Mouse (Mus musculus) embryonic facial prominence, embryonic 11.5 days (tissue): ENCODE results near the gene Olfr918. TPM values are rescaled to one million over a fixed set of nuclear protein-coding genes. Genes with fewer than 3 reads are reported as not detected.

Experiments used
- ATAC-seq: fragments of 200-750 bp; cut with Nextera tagmentation; replicated peaks from 2 replicates; pipeline ENCODE4 v1.8.0; 2017; ENCODE audit warnings: low read depth; ENCODE audit not compliant: insufficient number of reproducible peaks, low FRiP score, low TSS enrichment
- DNase-seq: peaks from one replicate; pipeline ENCODE4 v3.0.0-alpha.2; 2015; ENCODE audit warnings: low spot score
- H3K27ac ChIP-seq: fragments of 300-500 bp; sonication (generic); replicated peaks from 2 replicates; pipeline ENCODE4 v1.5.1; 2014; ENCODE audit warnings: mild to moderate bottlenecking, low read depth, low read length, control low read depth
- H3K27me3 ChIP-seq: fragments of 300-500 bp; sonication (generic); 2 replicates; pipeline ENCODE4 v1.6.1; 2014; ENCODE audit warnings: mild to moderate bottlenecking, low read length, moderate library complexity, mixed read lengths; ENCODE audit not compliant: control insufficient read depth, insufficient read depth
- H3K36me3 ChIP-seq: fragments of 300-500 bp; sonication (generic); replicated peaks from 2 replicates; pipeline ENCODE4 v1.6.1; 2014; ENCODE audit warnings: low read depth, mild to moderate bottlenecking, low read length, moderate library complexity, mixed read lengths; ENCODE audit not compliant: control insufficient read depth, insufficient read depth
- H3K4me1 ChIP-seq: fragments of 300-500 bp; sonication (generic); 2 replicates; pipeline ENCODE4 v1.6.1; 2014; ENCODE audit warnings: low read length, mixed read lengths; ENCODE audit not compliant: control insufficient read depth, insufficient read depth
- H3K4me2 ChIP-seq: fragments of 300-500 bp; sonication (generic); 2 replicates; pipeline ENCODE4 v1.6.1; 2014; ENCODE audit warnings: low read depth, mild to moderate bottlenecking, control low read depth, low read length, moderate library complexity
- H3K4me3 ChIP-seq: fragments of 300-500 bp; sonication (generic); 2 replicates; pipeline ENCODE4 v1.5.1; 2014; ENCODE audit warnings: low read depth, low read length, control low read depth
- H3K9ac ChIP-seq: fragments of 300-500 bp; sonication (generic); replicated peaks from 2 replicates; pipeline ENCODE4 v1.6.1; 2014; ENCODE audit warnings: mild to moderate bottlenecking, control low read depth, low read length
- H3K9me3 ChIP-seq: fragments of 300-500 bp; sonication (generic); replicated peaks from 2 replicates; pipeline ENCODE4 v1.6.1; 2016; ENCODE audit warnings: mild to moderate bottlenecking, low read length, inconsistent platforms, mixed read lengths; ENCODE audit not compliant: control insufficient read depth
- WGBS: fragments of 180-500 bp; shearing (Covaris S2); extraction: QIAGEN DNeasy Blood & Tissue Kit; methylation state at CpG from one replicate; pipeline ENCODE4 v1.1.7; 2014; 5-methylcytosine and 5-hydroxymethylcytosine counted together
- polyA plus RNA-seq: library from polyadenylated mRNA; unstranded; fragments of >200 nt; fragmentation: Nextera tagmentation; extraction: Ambion mirVana; gene quantifications from 2 replicates; pipeline ENCODE4 v1.2.1, GENCODE M21; 2014

Olfr918 gene
- not detected in 2 replicates for polyA plus RNA-seq

DNA sequence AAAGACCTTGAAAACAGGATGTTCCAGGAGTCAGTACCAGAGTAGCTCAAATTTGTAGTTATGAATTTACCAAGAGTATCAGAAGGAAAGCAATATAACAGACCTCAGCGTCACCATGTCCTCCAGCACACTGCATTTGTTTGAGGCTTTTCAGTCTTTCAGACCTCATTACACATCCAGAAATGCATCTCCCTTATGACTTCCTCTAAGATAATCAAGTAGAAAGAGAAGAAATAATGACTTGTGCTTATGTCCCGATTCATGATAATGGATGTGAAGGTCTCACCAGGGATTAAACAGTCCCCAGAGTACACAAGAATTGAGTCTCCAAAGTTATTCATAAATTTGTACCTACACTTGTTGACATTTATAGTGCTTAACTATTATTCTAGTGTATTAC lies at the start of gene Olfr918:
Gene Olfr918, minus strand, starts transcription at position 101 of the 400 bp plus-strand sequence.
- H3K4me3 ChIP-seq: no peak within 1 kb of the TSS
- H3K27ac ChIP-seq: no peak within 1 kb of the TSS
- H3K27me3 ChIP-seq: no peaks in the 10 kb centered on the region
- no peak for DNase-seq
- no peaks in the 10 kb centered on the region for H3K9me3 ChIP-seq
- no peak within 1 kb of the TSS for H3K9ac ChIP-seq
- no peak for ATAC-seq
- no peaks in the 10 kb centered on the region for H3K4me1 ChIP-seq
- H3K4me2 ChIP-seq: no peak within 1 kb of the TSS
- H3K36me3 ChIP-seq: no peaks in the 10 kb centered on the region
- 87% methylated on average over 2 of the region's 2 CpGs for WGBS

DNA sequence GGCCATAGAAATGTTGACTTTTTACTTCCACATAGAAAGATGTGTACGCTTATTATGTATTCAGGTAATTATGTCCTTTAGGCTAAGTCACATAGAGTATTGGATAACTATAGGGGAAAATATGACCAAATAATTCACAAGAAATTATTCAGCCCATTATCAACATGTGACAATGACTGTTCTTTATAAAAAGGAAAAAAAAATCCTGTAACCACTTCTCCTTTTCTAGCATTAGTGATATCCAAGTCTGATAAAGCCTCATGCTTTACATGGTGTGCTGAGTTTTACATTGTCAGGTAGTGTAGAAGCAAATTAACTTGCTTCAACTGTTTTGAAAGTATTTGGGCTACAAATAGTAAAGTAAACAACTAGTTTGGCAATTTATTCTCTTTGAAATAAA lies 49.6 kb upstream of the Olfr918 start:
- no peak overlapping the region for H3K9ac ChIP-seq
- H3K36me3 ChIP-seq: no peaks in the 10 kb centered on the region
- no peaks in the 10 kb centered on the region for H3K9me3 ChIP-seq
- H3K4me1 ChIP-seq: no peaks in the 10 kb centered on the region
- DNase-seq: no peak
- no peaks in the 10 kb centered on the region for H3K27me3 ChIP-seq
- no peak for ATAC-seq
- WGBS: 95% methylated on average over 1 of the region's 1 CpGs
- no peak overlapping the region for H3K27ac ChIP-seq
- H3K4me2 ChIP-seq: no peak overlapping the region
- no peak overlapping the region for H3K4me3 ChIP-seq

GRCm38 (mm10) chr9:38718927-38719441 lies 44.6 kb upstream of the Olfr918 start:
- Histone ChIP-seq H3K36me3 (no peaks in the 10 kb centered on the region), H3K4me2 (peak overlapping the region; percentile 52), H3K27ac (no peak overlapping the region), H3K4me3 (peak overlapping the region; percentile 41), H3K9ac (peak overlapping the region; percentile 39; the same call in 1 of the 2 replicates), H3K4me1 (no peaks in the 10 kb centered on the region), H3K27me3 (no peaks in the 10 kb centered on the region), H3K9me3 (no peaks in the 10 kb centered on the region)
- ATAC-seq (peak; percentile 83), DNase-seq (peak; percentile 26)
- WGBS: 0% methylated on average over 3 of the region's 3 CpGs

- H3K4me1 ChIP-seq: no peaks in the 10 kb centered on the region
- no peaks in the 10 kb centered on the region for H3K36me3 ChIP-seq
- peak within 1 kb of the TSS; percentile 43 for H3K9ac ChIP-seq
- peak; percentile 72 for DNase-seq
- 0 out of 2 replicates have a peak, but pooled peaks have one; percentile 67 for ATAC-seq
- no peak within 1 kb of the TSS for H3K27ac ChIP-seq
- H3K4me3 ChIP-seq: peak within 1 kb of the TSS; percentile 41
- peak within 1 kb of the TSS; percentile 52 for H3K4me2 ChIP-seq
- 4% methylated on average over 4 of the region's 4 CpGs for WGBS
- no peaks in the 10 kb centered on the region for H3K27me3 ChIP-seq
- H3K9me3 ChIP-seq: no peaks in the 10 kb centered on the region
Measured at GRCm38 (mm10) chr9:38718102-38718501, 43.7 kb upstream of the Olfr918 start, which contains the start of gene Vwa5a. Gene Vwa5a, plus strand, starts transcription at chr9:38718268.

DNA sequence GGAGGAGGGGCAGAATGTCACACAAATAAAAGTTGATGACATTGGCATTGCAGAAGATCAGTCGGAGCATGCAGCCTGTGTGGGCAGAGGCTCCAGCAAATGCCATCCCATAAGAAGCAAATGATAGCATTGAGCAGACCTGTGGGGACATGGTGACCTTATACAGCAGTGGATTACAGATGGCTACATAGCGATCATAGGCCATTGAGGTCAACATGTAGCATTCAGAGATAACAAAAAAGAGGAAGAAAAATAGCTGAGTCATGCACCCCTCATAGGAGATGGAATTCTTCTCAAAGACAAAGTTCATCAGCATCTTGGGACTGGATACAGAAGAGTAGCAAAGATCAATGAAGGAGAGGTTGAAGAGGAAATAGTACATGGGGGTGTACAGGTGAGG lies 1.5 kb downstream of the Olfr918 start:
- Histone ChIP-seq H3K9ac (no peak overlapping the region), H3K27me3 (no peaks in the 10 kb centered on the region), H3K36me3 (no peaks in the 10 kb centered on the region), H3K27ac (no peak overlapping the region), H3K9me3 (no peaks in the 10 kb centered on the region), H3K4me1 (no peaks in the 10 kb centered on the region), H3K4me2 (no peak overlapping the region), H3K4me3 (no peak overlapping the region)
- DNase-seq (no peak), ATAC-seq (no peak)
- WGBS: 88% methylated on average over 2 of the region's 2 CpGs

- Histone ChIP-seq H3K4me1 (no peaks in the 10 kb centered on the region), H3K27ac (no peak within 1 kb of the TSS), H3K27me3 (no peaks in the 10 kb centered on the region), H3K4me3 (no peak within 1 kb of the TSS), H3K9me3 (no peaks in the 10 kb centered on the region), H3K4me2 (no peak within 1 kb of the TSS), H3K36me3 (no peaks in the 10 kb centered on the region), H3K9ac (no peak within 1 kb of the TSS)
- ATAC-seq (no peak), DNase-seq (no peak)
- WGBS: 95% methylated on average over 1 of the region's 1 CpGs
Measured at GRCm38 (mm10) chr9:38665742-38666141, 8.7 kb downstream of the Olfr918 start, which contains the start of gene Olfr917. Gene Olfr917, minus strand, starts transcription at chr9:38665842.

DNA sequence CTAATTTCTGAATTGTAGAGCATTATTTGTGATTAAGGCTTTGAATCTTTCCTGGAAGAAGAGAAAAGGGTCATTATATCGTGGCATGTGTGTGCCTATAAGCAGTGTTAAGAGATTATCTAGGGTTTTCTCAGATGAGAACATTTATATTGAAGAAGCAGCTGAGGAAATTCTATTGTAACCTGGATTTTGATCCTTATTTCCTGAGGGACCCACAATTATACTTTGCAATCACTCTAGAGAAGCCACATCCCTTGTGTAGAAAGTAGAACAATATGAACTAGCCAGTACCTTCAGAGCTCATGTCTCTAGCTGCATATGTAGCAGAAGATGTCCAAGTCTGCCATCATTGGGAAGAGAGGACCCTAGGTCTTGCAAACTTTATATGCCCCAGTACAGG lies 14.6 kb downstream of the Olfr918 start, which contains the start of gene Olfr916:
Gene Olfr916, minus strand, starts transcription at position 101 of the 400 bp plus-strand sequence.
- Histone ChIP-seq H3K4me1 (no peaks in the 10 kb centered on the region), H3K4me3 (no peak within 1 kb of the TSS), H3K27me3 (no peaks in the 10 kb centered on the region), H3K27ac (no peak within 1 kb of the TSS), H3K4me2 (no peak within 1 kb of the TSS), H3K9ac (no peak within 1 kb of the TSS), H3K9me3 (no peaks in the 10 kb centered on the region), H3K36me3 (no peaks in the 10 kb centered on the region)
- ATAC-seq: no peak
- no peak for DNase-seq
- WGBS: 68% methylated on average over 1 of the region's 1 CpGs

GRCm38 (mm10) chr9:38632406-38632805 lies 42.0 kb downstream of the Olfr918 start:
- Histone ChIP-seq H3K9me3 (no peaks in the 10 kb centered on the region), H3K36me3 (no peaks in the 10 kb centered on the region), H3K9ac (no peak overlapping the region), H3K27me3 (no peaks in the 10 kb centered on the region), H3K27ac (no peak overlapping the region), H3K4me3 (no peak overlapping the region), H3K4me1 (no peaks in the 10 kb centered on the region), H3K4me2 (no peak overlapping the region)
- DNase-seq (no peak), ATAC-seq (no peak)
- WGBS: 84% methylated on average over 4 of the region's 4 CpGs
